Mouse (Mus musculus) left cerebral cortex, adult 6 months (tissue): ENCODE data around the gene Abca15. TPM values are rescaled to one million over a fixed set of nuclear protein-coding genes. Genes with fewer than 3 reads are reported as not detected.

Source experiments
- long read RNA-seq, 2 experiments: library from polyadenylated mRNA; unstranded; transcript quantifications; one replicate each; pipeline ENCODE4 v2.0.0; 2019 to 2020
- polyA plus RNA-seq: library from polyadenylated mRNA; unstranded; fragments of <200 nt; fragmentation: Nextera tagmentation; gene quantifications from 2 replicates; pipeline ENCODE4 v1.2.3, GENCODE M21; 2021

Gene Abca15
- polyA plus RNA-seq: not detected in 2 replicates
- long read RNA-seq, experiment 1: 0 reads
- long read RNA-seq, experiment 2: 0 reads

GRCm38 (mm10) chr7:120328087-120328793 lies at the start of gene Abca15:
TSS of gene Abca15 (plus strand) at chr7:120328670.

DNA sequence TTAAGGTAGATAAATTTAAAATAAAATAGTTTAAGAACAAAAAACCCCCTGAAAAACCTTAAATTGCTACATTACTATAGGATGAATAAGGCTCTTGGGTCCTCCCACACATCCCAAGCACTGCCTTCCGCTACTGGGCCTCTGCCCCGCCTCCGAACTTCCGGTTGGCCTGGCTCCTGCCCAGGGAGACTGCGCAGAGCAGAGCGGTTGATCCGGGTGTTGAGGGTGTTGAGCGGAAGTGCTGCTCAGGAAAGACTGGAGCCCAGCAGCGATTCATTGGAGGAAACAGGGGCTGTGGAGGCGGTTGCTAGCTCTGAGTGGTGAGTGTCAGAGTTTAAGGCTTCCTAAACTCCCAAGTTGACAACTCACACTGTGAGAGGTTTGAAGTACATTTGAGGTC lies 81.0 kb downstream of the Abca15 start, which contains the start of gene Abca16:
Abca16 (plus strand) TSS at position 201 of the 400 bp plus-strand sequence.

Other genes with a start within 250 kb of the Abca15 start
- 0.04 and 0.07 TPM in 2 replicates for gene Dnah3, start 233.4 kb upstream of the Abca15 start, polyA plus RNA-seq
- 25.0 and 27.6 TPM in 2 replicates for gene Tmem159, start 226.3 kb upstream of the Abca15 start, polyA plus RNA-seq
- not detected in 2 replicates for gene Zp2, start 183.4 kb upstream of the Abca15 start, polyA plus RNA-seq
- gene Anks4b, start 154.8 kb upstream of the Abca15 start, polyA plus RNA-seq: 0.05 TPM in 2 replicates
- 57.9 and 77.8 TPM in 2 replicates for gene Crym, start 126.6 kb upstream of the Abca15 start, polyA plus RNA-seq
- gene Abca14, start 124.7 kb upstream of the Abca15 start, polyA plus RNA-seq: not detected in 2 replicates
- not detected in 2 replicates for gene Abca16, start 81.0 kb downstream of the Abca15 start, polyA plus RNA-seq